Mouse (Mus musculus): Measurements from ENCODE around the gene Usp40. TPM values are rescaled to one million over a fixed set of nuclear protein-coding genes. Genes with fewer than 3 reads are reported as not detected.

Gene Usp40
- polyA plus RNA-seq, 1 experiment from 2014 or later = 32.7 TPM

Small RNA genes lying within 50 kb of the gene (microRNA-seq; reads per million reads assigned to microRNA genes)
- gene Gm25198 = not detected

Other genes starting within 250 kb of the Usp40 start
- 0.70 and 1.2 TPM in 2 replicates for gene Sag, start 204.9 kb downstream of the Usp40 start, polyA plus RNA-seq (2016; fragmentation: Nextera tagmentation; extraction: Ambion mirVana)
- gene Dgkd, start 155.3 kb downstream of the Usp40 start, polyA plus RNA-seq (2016; fragmentation: Nextera tagmentation; extraction: Ambion mirVana) = 24.1 TPM in 2 replicates
- gene Ugt1a10, start 46.8 kb upstream of the Usp40 start, polyA plus RNA-seq (2016; fragmentation: Nextera tagmentation; extraction: Ambion mirVana) = not detected in 2 replicates
- not detected in 2 replicates for gene Ugt1a9, start 62.2 kb upstream of the Usp40 start, polyA plus RNA-seq (2016; fragmentation: Nextera tagmentation; extraction: Ambion mirVana)
- not detected in 2 replicates for gene Ugt1a8, start 79.3 kb upstream of the Usp40 start, polyA plus RNA-seq (2016; fragmentation: Nextera tagmentation; extraction: Ambion mirVana)
- 0.58 and 0.78 TPM in 2 replicates for gene Ugt1a7c, start 86.5 kb upstream of the Usp40 start, polyA plus RNA-seq (2016; fragmentation: Nextera tagmentation; extraction: Ambion mirVana)
- gene Ugt1a6b, start 94.7 kb upstream of the Usp40 start, polyA plus RNA-seq (2016; fragmentation: Nextera tagmentation; extraction: Ambion mirVana) = not detected in 2 replicates
- not detected in 2 replicates for gene Ugt1a6a, start 126.3 kb upstream of the Usp40 start, polyA plus RNA-seq (2016; fragmentation: Nextera tagmentation; extraction: Ambion mirVana)
- gene Ugt1a5, start 157.5 kb upstream of the Usp40 start, polyA plus RNA-seq (2016; fragmentation: Nextera tagmentation; extraction: Ambion mirVana) = not detected in 2 replicates
- not detected in 2 replicates for gene Ugt1a2, start 192.1 kb upstream of the Usp40 start, polyA plus RNA-seq (2016; fragmentation: Nextera tagmentation; extraction: Ambion mirVana)
- 7.6 and 8.4 TPM in 2 replicates for gene Dnajb3, start 197.2 kb upstream of the Usp40 start, polyA plus RNA-seq (2016; fragmentation: Nextera tagmentation; extraction: Ambion mirVana)
- gene Ugt1a1, start 203.4 kb upstream of the Usp40 start, polyA plus RNA-seq (2016; fragmentation: Nextera tagmentation; extraction: Ambion mirVana) = 0.22 TPM in 1 of 2 replicates, not detected in the other
- gene Mroh2a, start 218.4 kb upstream of the Usp40 start, polyA plus RNA-seq (2016; fragmentation: Nextera tagmentation; extraction: Ambion mirVana) = 0.56 and 0.83 TPM in 2 replicates